Mouse (Mus musculus): ENCODE measurements around the gene Il13.

- no peak for TF ChIP-seq EP300 (IDR thresholded peaks at IDR 0.05; ENCODE audit: low read depth in 1 of 2, low read length in 2 of 2)
- TF ChIP-seq CTCF (IDR thresholded peaks at IDR 0.05 in 2 of 3, conservative IDR thresholded peaks at IDR 0.05 in 1 of 3; ENCODE audit: control insufficient read depth in 1 of 3, insufficient read depth in 1 of 3, low read depth in 2 of 3, low read length in 3 of 3, poor library complexity in 1 of 3, severe bottlenecking in 1 of 3): no peak
- TF ChIP-seq ZNF384 (IDR thresholded peaks at IDR 0.05; ENCODE audit: low read depth, low read length): no peak
- no peak for TF ChIP-seq HCFC1 (IDR thresholded peaks at IDR 0.05; ENCODE audit: low read depth, low read length)
- no peak for TF ChIP-seq USF1 (IDR thresholded peaks at IDR 0.05; ENCODE audit: low read depth, low read length)
- no peak for TF ChIP-seq GABPA (IDR thresholded peaks at IDR 0.05; ENCODE audit: low read depth, low read length)
Observed at GRCm38 (mm10) chr11:53682994-53683530, 48.6 kb upstream of the Il13 start.
